Mouse (Mus musculus): ENCODE measurements around the gene Tas2r105. TPM values are rescaled to one million over a fixed set of nuclear protein-coding genes. Genes with fewer than 3 reads are reported as not detected.

Gene Tas2r105
- not detected in 2 replicates for total RNA-seq (2021)
- long read RNA-seq: 0 reads

GRCm38 (mm10) chr6:131687395-131687794 lies at the start of gene Tas2r105:
Tas2r105 (minus strand) TSS chr6:131687495.
- DNase-seq: no peak

GRCm38 (mm10) chr6:131712803-131713202 lies 25.5 kb upstream of the Tas2r105 start:
- DNase-seq: no peak

DNA sequence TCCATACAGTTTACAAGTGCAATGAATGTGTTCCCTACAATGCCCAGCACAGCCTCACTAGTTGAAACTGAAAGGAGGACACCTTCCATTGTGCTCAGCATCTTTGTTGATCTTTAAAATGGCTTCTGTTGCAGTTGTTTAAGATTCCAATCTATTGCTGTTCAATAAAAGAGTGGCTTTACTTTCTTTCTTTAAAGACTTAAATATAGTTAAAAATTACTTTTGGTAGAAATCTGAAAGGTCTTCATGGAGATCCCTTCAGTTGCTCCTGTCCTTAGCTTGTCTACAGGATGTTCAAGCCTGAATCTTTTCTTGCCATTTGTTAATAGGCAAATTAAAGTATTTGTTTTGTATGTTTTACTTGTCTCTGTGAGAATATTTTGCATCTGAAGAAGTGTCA lies 2.7 kb upstream of the Tas2r105 start, which contains the start of gene Tas2r114:
TSS of gene Tas2r114 (minus strand) at position 101 of the 400 bp plus-strand sequence.
- DNase-seq: no peak

DNA sequence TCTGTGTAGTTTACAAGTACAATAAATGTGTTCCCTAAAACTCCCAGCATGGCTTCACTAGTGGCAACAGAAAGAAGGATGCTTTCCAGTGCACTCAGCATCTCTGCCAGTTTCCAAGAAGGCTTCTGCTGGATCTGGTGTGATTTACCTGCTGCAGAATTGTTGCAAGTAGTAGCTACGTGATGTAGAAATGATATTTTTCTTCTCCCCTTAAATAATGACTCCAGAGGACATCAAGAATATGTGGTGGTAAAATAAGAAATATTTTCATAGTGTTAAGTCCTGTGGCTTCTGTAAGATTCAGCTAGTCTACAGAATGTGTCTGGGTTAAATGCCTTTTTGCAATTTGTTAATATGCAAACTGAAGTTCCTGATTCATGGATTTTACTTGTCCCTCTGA lies 1.7 kb downstream of the Tas2r105 start, which contains the start of gene Tas2r104:
TSS of gene Tas2r104 (minus strand) at position 101 of the 400 bp plus-strand sequence.
- no peak for DNase-seq

- DNase-seq: no peak
These were observed 8.5 kb downstream of the Tas2r105 start, which contains the start of gene Tas2r106 for GRCm38 (mm10) chr6:131678786-131679185. Tas2r106 (minus strand) TSS chr6:131678886.

- no peak for DNase-seq
These were observed 27.2 kb downstream of the Tas2r105 start, which contains the start of gene Tas2r107 for GRCm38 (mm10) chr6:131660049-131660448. Tas2r107 (minus strand) TSS chr6:131660149.

Other genes starting within 250 kb of the Tas2r105 start
- not detected in 2 replicates for gene 5430401F13Rik, start 201.1 kb downstream of the Tas2r105 start, total RNA-seq (2021)
- not detected in 2 replicates for gene Gm6619, start 201.1 kb downstream of the Tas2r105 start, total RNA-seq (2021)
- gene Tas2r130, start 56.6 kb downstream of the Tas2r105 start, total RNA-seq (2021): not detected in 2 replicates
- not detected in 2 replicates for gene Tas2r107, start 27.3 kb downstream of the Tas2r105 start, total RNA-seq (2021)
- gene Tas2r106, start 8.6 kb downstream of the Tas2r105 start, total RNA-seq (2021): not detected in 2 replicates
- not detected in 2 replicates for gene Tas2r104, start 1.8 kb downstream of the Tas2r105 start, total RNA-seq (2021)
- not detected in 2 replicates for gene Tas2r114, start 2.6 kb upstream of the Tas2r105 start, total RNA-seq (2021)

All from adrenal gland, postnatal 25 days (tissue).